Mouse (Mus musculus) kidney, adult 2 months (tissue): ENCODE results near the gene Tasp1. TPM values are rescaled to one million over a fixed set of nuclear protein-coding genes. Genes with fewer than 3 reads are reported as not detected.
"Not testable (repeated sequence)": the region's sequence is repeated elsewhere in the genome, so short reads cannot be mapped to it uniquely, and the experiment has no call there.

ENCODE experiments used
- DNase-seq: peaks from one replicate; pipeline ENCODE4 v3.0.0; 2021
- H3K27ac ChIP-seq: fragments of 200-500 bp; 2 replicates; pipeline ENCODE4 v1.5.1; 2012; ENCODE audit warnings: low read depth, low read length, control low read depth, inconsistent platforms; ENCODE audit not compliant: insufficient read depth
- H3K27me3 ChIP-seq: fragments of 200-500 bp; replicated peaks from 2 replicates; pipeline ENCODE4 v1.6.1; 2012; ENCODE audit warnings: mild to moderate bottlenecking, moderate library complexity, low read length, inconsistent platforms; ENCODE audit not compliant: control insufficient read depth, insufficient read depth
- H3K36me3 ChIP-seq: fragments of 200-500 bp; 2 replicates; pipeline ENCODE4 v1.6.1; 2012; ENCODE audit warnings: mild to moderate bottlenecking, moderate library complexity, low read length, inconsistent platforms; ENCODE audit not compliant: control insufficient read depth, insufficient read depth
- H3K4me1 ChIP-seq: fragments of 200-500 bp; 2 replicates; pipeline ENCODE4 v1.6.1; 2011; ENCODE audit warnings: low read length; ENCODE audit not compliant: control insufficient read depth, insufficient read depth
- H3K4me3 ChIP-seq: fragments of 200-500 bp; 2 replicates; pipeline ENCODE4 v1.5.1; 2011; ENCODE audit warnings: mild to moderate bottlenecking, low read depth, low read length, control low read depth; ENCODE audit not compliant: insufficient read depth
- CTCF ChIP-seq: fragments of 200-500 bp; conservative IDR thresholded peaks from 2 replicates; pipeline ENCODE4 v1.5.1; 2011; ENCODE audit warnings: low read depth, mild to moderate bottlenecking, control low read depth, low read length, moderate library complexity, mixed read lengths; ENCODE audit not compliant: insufficient read depth, insufficient read length
- POLR2A ChIP-seq: fragments of 200-500 bp; IDR thresholded peaks from one replicate; pipeline ENCODE4 v1.6.1; 2011; ENCODE audit warnings: low read depth, low read length, control low read depth
- WGBS: fragments of 180-500 bp; shearing (Covaris S2); methylation state at CpG from one replicate; pipeline ENCODE4 v1.1.7; 2018; 5-methylcytosine and 5-hydroxymethylcytosine counted together
- polyA plus RNA-seq: library from polyadenylated mRNA; depleted of rRNA; stranded (reverse); fragments of >200 nt; gene quantifications from 2 replicates; pipeline ENCODE4 v1.2.3, GENCODE M21; 2012

Gene Tasp1
- polyA plus RNA-seq, 1 experiment: 5.0 TPM

DNA sequence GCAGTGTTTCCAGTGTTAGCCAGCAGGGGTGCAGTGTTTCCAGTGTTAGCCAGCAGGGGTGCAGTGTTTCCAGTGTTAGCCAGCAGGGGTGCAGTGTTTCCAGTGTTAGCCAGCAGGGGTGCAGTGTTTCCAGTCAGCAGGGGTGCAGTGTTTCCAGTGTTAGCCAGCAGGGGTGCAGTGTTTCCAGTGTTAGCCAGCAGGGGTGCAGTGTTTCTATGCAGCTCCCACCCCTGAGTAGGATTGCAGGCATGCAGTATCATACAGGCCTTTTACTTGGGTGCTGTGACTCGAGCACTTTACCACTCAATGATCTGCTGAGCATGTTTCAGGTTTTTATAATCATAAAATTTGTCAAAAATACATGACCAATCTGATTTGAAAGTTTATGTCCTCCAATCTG, 76.7 kb downstream of the Tasp1 start:
- DNase-seq, H3K27me3 ChIP-seq, H3K4me3 ChIP-seq, H3K27ac ChIP-seq, H3K4me1 ChIP-seq, H3K36me3 ChIP-seq: not testable (repeated sequence)
- WGBS: 95% methylated on average over 1 of the region's 1 CpGs
- peak; percentile 26; the same call in 1 of the 2 replicates for TF ChIP-seq CTCF

DNA sequence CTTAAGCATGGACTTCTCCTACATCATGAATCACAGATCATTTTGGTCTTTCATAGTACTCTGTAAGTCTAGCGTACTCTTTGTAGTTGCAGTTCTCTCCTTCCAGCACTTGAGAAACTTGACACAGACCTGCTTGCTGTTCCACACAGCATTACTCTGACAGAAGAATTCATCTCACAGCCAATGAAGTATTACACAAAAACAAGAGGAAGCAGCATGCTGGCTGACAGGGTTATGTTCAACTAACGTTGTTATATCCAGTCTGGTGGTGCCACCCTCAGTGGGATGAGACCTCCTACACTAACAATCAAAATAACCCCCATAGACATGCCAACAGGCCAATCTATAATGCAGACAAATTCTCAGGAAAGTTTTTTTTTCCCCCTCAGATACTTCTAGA, 99.2 kb downstream of the Tasp1 start:
- H3K4me3 ChIP-seq: no peak overlapping the region
- no peaks in the 10 kb centered on the region for H3K36me3 ChIP-seq
- TF ChIP-seq CTCF (no peak), POLR2A (no peak)
- WGBS: 60% methylated on average over 2 of the region's 2 CpGs
- no peaks in the 10 kb centered on the region for H3K27me3 ChIP-seq
- no peak for DNase-seq
- H3K27ac ChIP-seq: no peak overlapping the region
- no peaks in the 10 kb centered on the region for H3K4me1 ChIP-seq

DNA sequence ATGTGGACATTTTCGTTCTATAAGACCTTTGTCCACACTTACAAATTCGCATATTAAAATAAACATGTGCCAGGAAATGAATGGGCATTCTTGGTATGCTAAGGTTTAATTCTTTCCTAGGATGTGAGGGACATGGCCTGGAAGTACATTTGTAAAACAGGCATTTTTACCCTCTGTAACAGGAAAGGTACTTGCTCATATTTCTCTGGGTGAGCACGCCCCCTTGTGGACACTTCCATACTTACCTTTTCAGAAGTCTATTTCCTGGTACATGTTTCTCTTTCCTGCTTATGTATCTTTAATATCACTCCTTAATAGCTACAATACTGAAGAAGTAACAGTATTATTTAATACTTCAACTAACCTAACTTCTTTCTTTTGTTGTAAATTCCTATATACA, 100.3 kb downstream of the Tasp1 start:
- DNase-seq: peak; percentile 39
- no peak overlapping the region for H3K4me3 ChIP-seq
- no peaks in the 10 kb centered on the region for H3K4me1 ChIP-seq
- H3K27ac ChIP-seq: no peak overlapping the region
- H3K36me3 ChIP-seq: no peaks in the 10 kb centered on the region
- 51% methylated on average over 3 of the region's 3 CpGs for WGBS
- TF ChIP-seq CTCF: 0 out of 2 replicates have a peak, but pooled peaks have one; percentile 22
- no peak for TF ChIP-seq POLR2A
- no peaks in the 10 kb centered on the region for H3K27me3 ChIP-seq

DNA sequence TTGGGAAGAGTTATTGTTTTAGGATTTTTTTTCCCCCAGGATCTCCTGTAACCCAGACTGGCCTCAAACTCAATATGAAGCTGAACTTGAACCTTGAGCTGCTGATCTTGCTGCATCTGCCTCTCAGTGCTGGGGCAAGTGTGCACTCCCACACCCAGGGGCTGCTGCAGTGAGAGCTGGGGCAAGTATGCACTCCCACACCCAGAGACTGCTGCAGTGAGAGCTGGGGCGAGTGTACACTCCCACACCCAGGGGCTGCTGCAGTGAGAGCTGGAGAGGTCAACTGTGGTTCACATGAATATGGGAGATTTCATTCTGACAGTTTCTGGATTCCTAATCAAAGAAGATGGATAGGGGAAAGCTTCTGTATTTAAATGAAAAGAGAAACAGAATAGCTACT, 117.8 kb downstream of the Tasp1 start:
- Histone ChIP-seq H3K36me3 (no peaks in the 10 kb centered on the region; the same call in 1 of the 2 replicates), H3K27ac (no peak overlapping the region), H3K27me3 (no peaks in the 10 kb centered on the region; the same call in 1 of the 2 replicates), H3K4me3 (no peak overlapping the region), H3K4me1 (no peaks in the 10 kb centered on the region)
- DNase-seq: no peak
- 69% methylated on average over 1 of the region's 1 CpGs for WGBS
- TF ChIP-seq POLR2A (no peak), CTCF (no peak)

DNA sequence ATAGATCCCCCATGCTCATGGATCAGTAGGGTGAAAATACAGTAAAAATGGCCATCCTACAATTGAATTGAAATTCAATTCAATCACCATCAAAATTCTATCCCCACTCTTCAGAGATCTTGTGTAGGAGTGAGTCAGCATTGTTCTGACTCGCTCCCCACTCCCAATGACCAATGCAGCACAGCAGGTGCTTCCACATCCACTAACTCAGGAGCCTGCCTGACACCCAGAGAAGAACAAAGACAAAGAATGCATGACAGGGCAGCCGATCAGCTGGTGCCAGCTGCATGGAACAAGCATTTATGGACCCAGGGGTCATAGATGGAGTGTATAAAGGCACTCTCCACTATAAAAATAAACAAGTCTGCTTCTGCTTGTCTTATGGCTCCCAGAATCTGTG, 129.0 kb downstream of the Tasp1 start:
- 82% methylated on average over 2 of the region's 2 CpGs for WGBS
- no peaks in the 10 kb centered on the region for H3K4me1 ChIP-seq
- no peak overlapping the region for H3K4me3 ChIP-seq
- no peak for DNase-seq
- no peaks in the 10 kb centered on the region for H3K36me3 ChIP-seq
- H3K27me3 ChIP-seq: no peaks in the 10 kb centered on the region
- no peak for TF ChIP-seq CTCF
- no peak for TF ChIP-seq POLR2A
- H3K27ac ChIP-seq: no peak overlapping the region

DNA sequence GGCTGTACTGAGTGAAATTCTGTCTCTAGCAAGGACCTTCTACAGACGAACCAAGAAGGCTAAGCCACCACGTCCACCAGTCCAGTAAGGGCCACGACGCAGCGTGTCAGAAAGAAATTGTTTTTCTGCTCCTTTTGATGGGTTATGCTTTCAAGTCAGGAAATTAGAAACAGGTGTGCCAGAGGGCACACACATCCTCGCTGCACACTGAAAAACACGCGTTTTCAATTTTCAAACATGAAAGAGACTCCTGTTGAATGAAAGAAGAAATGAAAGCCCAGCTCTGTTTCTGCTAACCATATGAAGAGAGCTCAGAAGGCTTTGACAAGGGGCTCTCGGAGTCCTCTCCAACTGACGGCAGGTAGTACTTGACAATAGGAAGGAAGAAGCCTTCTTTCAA, 132.0 kb downstream of the Tasp1 start:
- TF ChIP-seq POLR2A (no peak), CTCF (no peak)
- Histone ChIP-seq H3K4me3 (no peak overlapping the region), H3K27me3 (no peaks in the 10 kb centered on the region), H3K36me3 (no peaks in the 10 kb centered on the region), H3K4me1 (no peaks in the 10 kb centered on the region), H3K27ac (no peak overlapping the region)
- 87% methylated on average over 10 of the region's 10 CpGs for WGBS
- no peak for DNase-seq

DNA sequence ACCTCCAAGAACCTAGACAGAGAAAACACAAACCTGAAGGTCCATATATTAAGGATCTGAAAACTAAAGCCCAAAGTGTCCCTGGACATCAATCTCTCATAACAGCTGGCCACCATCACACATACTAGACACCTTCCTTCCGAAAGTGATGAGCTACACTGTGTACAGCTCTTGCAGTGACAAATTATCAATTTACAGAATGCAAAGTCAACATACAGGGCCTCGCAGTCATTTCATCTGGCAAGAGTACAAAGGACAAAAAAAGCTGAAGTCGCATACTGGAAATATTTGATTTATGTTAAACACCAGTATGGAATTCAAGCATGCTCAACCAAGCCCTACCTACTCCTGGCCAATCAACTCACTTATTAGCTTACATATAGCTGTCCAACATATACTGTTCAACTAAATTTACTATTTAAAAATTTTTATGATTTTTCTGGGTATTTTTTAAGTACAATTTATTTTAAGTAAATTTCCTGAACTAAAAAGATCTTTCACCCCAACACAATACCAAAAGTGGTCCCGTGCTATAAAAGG, 132.5 kb downstream of the Tasp1 start:
- Histone ChIP-seq H3K4me3 (no peak overlapping the region), H3K27ac (no peak overlapping the region), H3K4me1 (no peaks in the 10 kb centered on the region), H3K27me3 (no peaks in the 10 kb centered on the region), H3K36me3 (no peaks in the 10 kb centered on the region)
- TF ChIP-seq POLR2A: no peak
- TF ChIP-seq CTCF: no peak
- no peak for DNase-seq
- 75% methylated on average over 4 of the region's 4 CpGs for WGBS

DNA sequence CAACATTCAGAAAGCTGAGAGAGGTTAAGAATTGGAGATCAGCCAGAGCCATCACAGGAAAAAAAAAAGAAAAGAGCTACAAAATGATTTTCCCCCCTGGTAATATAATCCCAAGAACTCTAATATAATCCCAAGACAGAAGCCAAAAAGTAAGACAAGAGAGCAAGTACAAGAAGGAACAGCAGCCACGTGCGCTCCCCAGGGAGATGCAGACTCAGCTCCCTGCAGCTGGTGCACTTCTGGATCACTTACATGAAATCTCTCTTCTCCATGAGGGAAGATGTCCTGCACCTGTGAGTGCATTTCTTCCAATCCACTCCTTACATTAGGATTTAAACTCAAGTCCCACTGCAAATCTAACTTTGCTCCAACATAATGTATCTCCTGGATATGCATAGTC, 134.4 kb downstream of the Tasp1 start:
- TF ChIP-seq POLR2A: no peak
- no peak for TF ChIP-seq CTCF
- no peak for DNase-seq

More for the DNA sequence above, 134.4 kb downstream of the Tasp1 start:
- 84% methylated on average over 2 of the region's 2 CpGs for WGBS
- Histone ChIP-seq H3K36me3 (no peaks in the 10 kb centered on the region), H3K27me3 (no peaks in the 10 kb centered on the region), H3K27ac (no peak overlapping the region), H3K4me1 (no peaks in the 10 kb centered on the region), H3K4me3 (no peak overlapping the region)
